Mouse (Mus musculus) hindbrain, postnatal 0 days (tissue): ENCODE measurements around the gene Emilin3. TPM values are rescaled to one million over a fixed set of nuclear protein-coding genes. Genes with fewer than 3 reads are reported as not detected.

Experiments
- ATAC-seq: fragments of 200-750 bp; cut with Nextera tagmentation; 2 replicates; pipeline ENCODE4 v1.8.0; 2017; ENCODE audit warnings: mild to moderate bottlenecking, moderate TSS enrichment, moderate library complexity
- DNase-seq: peaks from one replicate; pipeline ENCODE4 v3.0.0-alpha.2; 2015; ENCODE audit warnings: low spot score
- H3K27ac ChIP-seq: fragments of 300-500 bp; sonication (generic); 2 replicates; pipeline ENCODE4 v1.5.1; 2014; ENCODE audit warnings: mild to moderate bottlenecking
- H3K27me3 ChIP-seq: fragments of 300-500 bp; sonication (generic); 2 replicates; pipeline ENCODE4 v1.6.1; 2014; ENCODE audit warnings: low read length, mixed read lengths; ENCODE audit not compliant: insufficient read depth
- H3K36me3 ChIP-seq: fragments of 300-500 bp; sonication (generic); 2 replicates; pipeline ENCODE4 v1.6.1; 2014; ENCODE audit warnings: low read length, mixed read lengths; ENCODE audit not compliant: insufficient read depth
- H3K4me1 ChIP-seq: fragments of 300-500 bp; sonication (generic); 2 replicates; pipeline ENCODE4 v1.6.1; 2014; ENCODE audit warnings: antibody characterized with exemption, low read length, mixed read lengths; ENCODE audit not compliant: insufficient read depth
- H3K4me2 ChIP-seq: fragments of 300-500 bp; sonication (generic); 2 replicates; pipeline ENCODE4 v1.6.1; 2014; ENCODE audit warnings: low read depth, mild to moderate bottlenecking, low read length, moderate library complexity, mixed read lengths
- H3K4me3 ChIP-seq: fragments of 300-500 bp; sonication (generic); 2 replicates; pipeline ENCODE4 v1.5.1; 2014; ENCODE audit warnings: low read length
- H3K9ac ChIP-seq: fragments of 300-500 bp; sonication (generic); replicated peaks from 2 replicates; pipeline ENCODE4 v1.6.1; 2014; ENCODE audit warnings: mild to moderate bottlenecking, low read length, moderate library complexity, mixed read lengths
- H3K9me3 ChIP-seq: fragments of 300-500 bp; sonication (generic); 2 replicates; pipeline ENCODE4 v1.6.1; 2016; ENCODE audit warnings: low read length, mixed read lengths
- CTCF ChIP-seq: IDR thresholded peaks from 2 replicates; pipeline ENCODE4 v1.5.1; 2016; ENCODE audit warnings: antibody characterized with exemption, control low read depth, low read depth
- WGBS: fragments of 180-500 bp; shearing (Covaris S2); extraction: QIAGEN DNeasy Blood & Tissue Kit; methylation state at CpG from one replicate; pipeline ENCODE4 v1.1.7; 2014; 5-methylcytosine and 5-hydroxymethylcytosine counted together
- polyA plus RNA-seq: library from polyadenylated mRNA; unstranded; fragments of >200 nt; fragmentation: Nextera tagmentation; extraction: Ambion mirVana; gene quantifications from 2 replicates; pipeline ENCODE4 v1.2.1, GENCODE M21; 2015
- total RNA-seq: library from RNA; depleted of rRNA; stranded (reverse); fragments of >200 nt; gene quantifications from 2 replicates; pipeline ENCODE4 v1.2.3, GENCODE M21; 2014

Gene Emilin3
- total and polyA plus RNA-seq, 2 experiments from 2014 or later: 0.54 to 3.1 TPM

- no peaks in the 10 kb centered on the region for H3K9me3 ChIP-seq
- H3K36me3 ChIP-seq: no peaks in the 10 kb centered on the region
- ATAC-seq: peak; percentile 50
- WGBS: under 1% methylated on average over 26 of the region's 26 CpGs
- peak overlapping the region; percentile 40 for H3K4me3 ChIP-seq
- H3K4me1 ChIP-seq: peaks cover 6% of the 10 kb centered on the region; the same call in 1 of the 2 replicates
- H3K4me2 ChIP-seq: peak overlapping the region; percentile 88
- peak overlapping the region; percentile 37 for H3K9ac ChIP-seq
- H3K27me3 ChIP-seq: no peaks in the 10 kb centered on the region
- H3K27ac ChIP-seq: no peak overlapping the region
- DNase-seq: peak; percentile 40
- no peak for TF ChIP-seq CTCF
These were observed 24.3 kb downstream of the Emilin3 start for GRCm38 (mm10) chr2:160887859-160888258.

- Histone ChIP-seq H3K4me3 (peak overlapping the region; percentile 40), H3K4me1 (peaks cover 6% of the 10 kb centered on the region; the same call in 1 of the 2 replicates), H3K9ac (peak overlapping the region; percentile 37; the same call in 1 of the 2 replicates), H3K27me3 (no peaks in the 10 kb centered on the region), H3K36me3 (no peaks in the 10 kb centered on the region), H3K4me2 (peak overlapping the region; percentile 88), H3K27ac (no peak overlapping the region), H3K9me3 (no peaks in the 10 kb centered on the region)
- ATAC-seq: peak; percentile 88
- peak; percentile 89 for DNase-seq
- TF ChIP-seq CTCF: peak; percentile 97
- 2% methylated on average over 11 of the region's 11 CpGs for WGBS
These were observed 24.8 kb downstream of the Emilin3 start for GRCm38 (mm10) chr2:160887284-160887683.

GRCm38 (mm10) chr2:160886221-160886620 lies 25.9 kb downstream of the Emilin3 start:
- no peaks in the 10 kb centered on the region for H3K9me3 ChIP-seq
- no peaks in the 10 kb centered on the region for H3K36me3 ChIP-seq
- H3K9ac ChIP-seq: no peak overlapping the region
- H3K4me3 ChIP-seq: no peak overlapping the region
- H3K27ac ChIP-seq: no peak overlapping the region
- ATAC-seq (no peak), DNase-seq (no peak)
- no peak overlapping the region for H3K4me2 ChIP-seq
- WGBS: 65% methylated on average over 3 of the region's 3 CpGs
- peaks cover 6% of the 10 kb centered on the region; the same call in 1 of the 2 replicates for H3K4me1 ChIP-seq
- H3K27me3 ChIP-seq: no peaks in the 10 kb centered on the region
- TF ChIP-seq CTCF: no peak

- no peak for ATAC-seq
- Histone ChIP-seq H3K27me3 (no peaks in the 10 kb centered on the region), H3K4me2 (no peak overlapping the region), H3K36me3 (no peaks in the 10 kb centered on the region), H3K9ac (no peak overlapping the region), H3K9me3 (no peaks in the 10 kb centered on the region), H3K27ac (no peak overlapping the region), H3K4me1 (peaks cover 6% of the 10 kb centered on the region; the same call in 1 of the 2 replicates), H3K4me3 (no peak overlapping the region)
- WGBS: 33% methylated on average over 2 of the region's 2 CpGs
- TF ChIP-seq CTCF: peak; percentile 77
- peak; percentile 59 for DNase-seq
These were observed 27.3 kb downstream of the Emilin3 start for GRCm38 (mm10) chr2:160884830-160885229.

GRCm38 (mm10) chr2:160883912-160884311 lies 28.2 kb downstream of the Emilin3 start:
- DNase-seq (no peak), ATAC-seq (no peak)
- no peaks in the 10 kb centered on the region for H3K9me3 ChIP-seq
- no peak overlapping the region for H3K27ac ChIP-seq
- 67% methylated on average over 4 of the region's 4 CpGs for WGBS
- no peaks in the 10 kb centered on the region for H3K27me3 ChIP-seq
- no peak overlapping the region for H3K9ac ChIP-seq
- H3K36me3 ChIP-seq: no peaks in the 10 kb centered on the region
- H3K4me2 ChIP-seq: no peak overlapping the region
- no peak for TF ChIP-seq CTCF
- peaks cover 6% of the 10 kb centered on the region; the same call in 1 of the 2 replicates for H3K4me1 ChIP-seq
- no peak overlapping the region for H3K4me3 ChIP-seq

- H3K27me3 ChIP-seq: no peaks in the 10 kb centered on the region
These were observed 29.7 kb downstream of the Emilin3 start for GRCm38 (mm10) chr2:160882436-160882835.

GRCm38 (mm10) chr2:160881462-160882101 lies 30.5 kb downstream of the Emilin3 start:
- 55% methylated on average over 6 of the region's 6 CpGs for WGBS
- TF ChIP-seq CTCF: no peak
- Histone ChIP-seq H3K4me2 (no peak overlapping the region), H3K36me3 (no peaks in the 10 kb centered on the region), H3K9me3 (no peaks in the 10 kb centered on the region), H3K4me3 (no peak overlapping the region), H3K4me1 (no peaks in the 10 kb centered on the region), H3K9ac (no peak overlapping the region), H3K27me3 (no peaks in the 10 kb centered on the region), H3K27ac (no peak overlapping the region)
- DNase-seq: no peak
- no peak for ATAC-seq

More at GRCm38 (mm10) chr2:160882436-160882835, 29.7 kb downstream of the Emilin3 start:
- Histone ChIP-seq H3K4me2 (no peak overlapping the region), H3K9me3 (no peaks in the 10 kb centered on the region), H3K4me1 (no peaks in the 10 kb centered on the region), H3K9ac (no peak overlapping the region), H3K36me3 (no peaks in the 10 kb centered on the region), H3K27ac (0 out of 2 replicates have a peak overlapping the region, but pooled peaks have one; percentile 15), H3K4me3 (no peak overlapping the region)
- ATAC-seq (no peak), DNase-seq (no peak)
- TF ChIP-seq CTCF: no peak
- WGBS: 58% methylated on average over 5 of the region's 5 CpGs
